Mouse (Mus musculus) kidney, postnatal 10 days (tissue): Measurements from ENCODE around the gene Atp6ap1.

Source experiments
- DNase-seq: peaks from one replicate; pipeline ENCODE4 v3.0.0; 2021; ENCODE audit warnings: mixed read lengths

Atp6ap1 gene

DNA sequence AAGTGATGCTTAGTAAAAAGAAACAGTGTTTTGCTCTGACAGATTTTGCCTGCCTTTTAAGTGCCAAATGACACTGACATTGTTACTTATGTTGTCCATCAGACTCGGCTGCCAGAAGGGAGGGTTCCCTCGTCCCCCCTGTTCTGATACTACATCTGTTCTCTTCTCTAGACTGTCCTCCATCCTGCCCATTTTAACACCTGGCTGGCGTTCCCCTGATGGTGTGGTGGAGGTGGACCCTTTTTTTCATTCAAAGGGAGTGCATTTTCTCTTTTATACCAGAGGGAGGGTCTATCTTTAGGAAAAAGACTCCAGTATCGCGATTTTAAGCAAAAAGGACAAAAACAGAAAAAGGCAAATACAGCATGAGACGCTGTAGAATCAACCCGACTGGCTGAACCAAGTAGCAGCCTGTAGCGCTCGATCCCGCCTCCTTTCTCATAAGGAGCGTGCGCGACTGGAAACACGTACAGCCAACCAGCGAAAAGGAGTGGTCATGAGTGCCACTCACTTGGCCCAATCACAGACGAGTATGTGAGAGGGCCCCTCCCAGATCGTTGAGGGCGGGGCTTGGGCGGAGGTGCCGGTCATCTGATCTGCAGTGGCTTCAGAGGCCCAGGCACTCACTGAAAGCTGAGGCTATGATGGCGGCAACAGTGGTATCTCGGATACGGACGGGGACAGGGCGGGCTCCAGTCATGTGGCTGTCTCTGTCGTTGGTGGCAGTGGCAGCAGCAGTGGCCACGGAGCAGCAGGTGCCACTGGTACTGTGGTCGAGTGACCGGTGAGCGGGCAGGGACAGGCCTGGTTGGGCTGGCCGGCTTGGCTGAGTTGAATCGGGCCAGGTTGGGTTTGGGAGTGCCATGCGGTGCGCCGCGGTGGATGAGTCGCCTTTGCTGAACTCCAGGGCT, at the start of gene Atp6ap1:
TSS of gene Atp6ap1 (plus strand) at position 560 of the 911 bp plus-strand sequence.
- peak; percentile 95 for DNase-seq

DNA sequence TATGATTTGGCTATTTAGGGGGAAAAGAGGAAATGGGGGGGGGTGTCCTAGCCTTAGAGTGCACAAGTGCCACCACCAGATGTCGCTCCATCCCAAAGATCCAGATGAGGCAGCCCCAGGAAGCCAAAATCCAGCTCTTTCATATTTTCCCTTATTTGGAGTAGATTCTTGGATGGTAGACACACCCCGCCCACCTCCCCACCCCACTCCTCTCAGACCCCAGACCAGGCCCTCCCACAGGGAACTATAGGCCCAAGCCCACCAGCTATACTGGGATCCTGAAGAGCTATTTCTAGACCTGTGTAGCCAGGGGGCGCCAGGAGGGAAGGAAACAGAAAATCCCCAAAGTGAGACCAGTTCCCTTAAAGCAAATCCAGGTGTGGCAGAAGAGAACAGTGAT, 48.2 kb upstream of the Atp6ap1 start:
- DNase-seq: peak; percentile 84

- DNase-seq: peak; percentile 85
These were observed 47.3 kb upstream of the Atp6ap1 start, which contains the start of gene Flna for GRCm38 (mm10) chrX:74249615-74250014. Gene Flna (minus strand): TSS chrX:74249820.

GRCm38 (mm10) chrX:74254153-74254887, 42.6 kb upstream of the Atp6ap1 start, which contains the start of gene Emd:
Gene Emd (plus strand): TSS chrX:74254687.
- peak; percentile 92 for DNase-seq

DNA sequence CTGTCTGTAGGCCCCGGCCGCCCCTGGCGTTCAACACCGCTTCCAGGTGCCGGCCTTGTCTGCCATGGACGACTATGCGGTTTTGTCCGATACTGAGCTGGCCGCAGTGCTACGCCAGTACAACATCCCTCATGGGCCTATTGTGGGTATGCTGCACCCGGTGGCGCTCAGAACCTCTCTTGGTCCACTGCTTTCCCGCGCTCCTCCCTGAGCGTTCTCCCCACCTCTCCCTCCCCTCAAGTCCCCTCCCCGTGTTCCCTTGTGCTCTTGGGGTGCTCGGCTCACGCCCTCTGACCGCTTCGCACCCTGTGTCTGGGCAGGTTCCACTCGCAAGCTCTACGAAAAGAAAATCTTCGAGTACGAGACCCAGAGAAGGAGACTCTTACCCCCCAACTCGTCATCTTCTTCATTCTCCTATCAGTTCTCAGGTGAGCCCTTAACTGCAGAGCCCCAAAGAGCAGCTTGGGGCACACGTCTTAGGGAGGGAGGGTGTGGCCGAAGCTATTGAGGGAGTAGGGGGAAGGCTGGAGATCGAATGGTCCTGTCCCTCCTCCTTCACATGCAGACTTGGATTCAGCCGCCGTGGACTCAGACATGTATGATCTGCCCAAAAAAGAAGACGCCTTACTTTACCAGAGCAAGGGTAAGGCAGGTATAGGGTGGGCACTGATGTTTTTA, 41.9 kb upstream of the Atp6ap1 start:
- DNase-seq: no peak

DNA sequence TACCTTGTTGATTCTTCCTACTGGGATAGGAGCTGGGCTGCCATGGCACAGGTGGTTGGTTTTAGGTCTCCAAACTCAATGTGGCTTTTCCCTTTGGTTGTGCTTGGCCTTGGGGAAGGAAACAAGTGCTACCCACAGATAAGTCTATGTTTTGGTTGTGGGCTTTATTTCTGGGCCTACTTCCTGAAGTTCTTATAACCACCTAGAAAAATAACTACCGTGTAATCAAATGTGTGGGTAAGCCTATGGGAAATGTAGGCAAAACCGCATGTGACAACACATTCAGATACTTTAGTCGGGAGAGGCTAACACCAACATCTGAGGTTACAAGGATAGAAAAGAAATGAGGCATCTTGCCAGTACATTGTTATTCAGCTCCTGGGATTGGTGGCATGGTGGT, 39.2 kb upstream of the Atp6ap1 start:
- no peak for DNase-seq

- no peak for DNase-seq
These were observed 27.2 kb upstream of the Atp6ap1 start for GRCm38 (mm10) chrX:74269736-74270061.

DNA sequence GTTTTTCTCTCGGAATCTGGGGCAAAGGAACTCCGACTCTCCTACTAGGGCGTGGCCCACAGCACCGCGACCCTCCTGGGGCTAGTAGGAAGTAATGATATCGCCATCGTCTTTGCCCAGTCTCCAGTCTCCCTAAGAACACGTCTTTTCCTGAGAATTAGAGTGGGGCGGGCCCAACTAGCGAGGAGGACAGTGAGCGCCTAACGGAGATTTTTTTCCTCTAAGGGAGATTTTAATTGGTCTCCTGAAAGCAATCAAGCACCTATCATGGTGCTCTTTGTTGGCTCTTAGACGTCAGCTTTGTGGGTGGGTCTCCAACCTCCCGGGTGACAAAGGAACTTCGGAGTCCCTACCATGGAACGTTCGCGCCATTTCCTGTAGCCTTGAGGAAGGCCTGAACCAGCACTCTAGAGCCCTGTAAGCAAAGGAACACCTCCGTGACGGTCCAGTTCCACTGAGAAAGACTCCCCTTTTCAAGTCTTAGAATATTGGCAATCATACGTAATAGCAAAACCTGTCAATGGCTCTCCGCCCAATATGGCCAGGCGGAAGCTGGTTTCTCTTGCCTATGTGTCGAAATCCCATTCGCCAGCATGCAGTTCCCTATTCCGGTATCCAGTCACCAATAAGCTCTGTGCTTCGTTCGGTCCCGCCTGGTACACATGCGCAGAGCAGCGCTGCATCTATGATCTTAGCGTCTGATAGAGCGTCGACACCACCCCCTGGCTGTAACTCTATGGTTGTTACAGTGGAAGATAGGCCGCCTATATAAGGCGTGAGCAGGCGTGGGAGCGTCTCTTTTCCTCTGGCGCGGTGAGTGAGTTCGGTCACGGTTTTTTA, 26.6 kb upstream of the Atp6ap1 start, which contains the start of gene Rpl10:
TSS of gene Rpl10 (plus strand) at position 751 of the 840 bp plus-strand sequence.
- peak; percentile 92 for DNase-seq

- DNase-seq: peak; percentile 51
These were observed 25.9 kb upstream of the Atp6ap1 start for GRCm38 (mm10) chrX:74270902-74271551.

- DNase-seq: no peak
These were observed 23.2 kb upstream of the Atp6ap1 start for GRCm38 (mm10) chrX:74273422-74274322.

GRCm38 (mm10) chrX:74277916-74278315, 19.0 kb upstream of the Atp6ap1 start:
- no peak for DNase-seq

- DNase-seq: no peak
These were observed 15.7 kb upstream of the Atp6ap1 start for GRCm38 (mm10) chrX:74281041-74281731.

DNA sequence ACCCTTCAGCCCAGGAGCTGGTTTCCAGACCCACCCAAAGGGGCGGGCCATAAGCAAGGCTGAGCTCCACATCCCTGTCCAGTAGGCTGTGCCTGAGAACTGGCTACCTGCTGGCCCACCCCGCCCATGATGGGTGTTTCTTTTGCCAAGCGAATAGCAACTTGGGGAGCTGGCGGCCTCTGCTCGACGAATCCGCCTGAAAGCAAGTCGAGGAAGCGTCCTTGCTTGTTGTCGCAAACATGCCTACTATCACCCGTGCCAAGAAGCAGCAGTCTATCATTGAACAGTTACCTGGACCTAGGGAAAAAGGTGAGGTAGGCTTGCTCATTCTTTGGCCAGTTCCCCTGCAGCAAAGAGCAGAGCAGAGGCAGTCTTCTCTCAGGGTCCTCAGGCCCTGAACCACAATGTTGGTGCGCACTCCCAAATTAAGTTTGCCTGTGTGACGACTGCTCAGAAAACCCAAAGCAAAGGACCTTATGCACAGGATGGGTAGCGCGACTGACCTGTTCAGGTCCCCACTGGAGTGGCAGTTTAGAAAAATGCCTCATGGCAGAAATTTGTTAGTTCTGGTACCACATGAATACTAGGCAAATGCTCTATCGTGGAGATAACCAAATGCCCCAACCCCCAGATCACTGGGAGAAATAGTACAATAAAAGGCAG, 15.0 kb upstream of the Atp6ap1 start, which contains the start of the genes Taz and Dnase1l1:
TSS of gene Taz (plus strand) at position 181 of the 663 bp plus-strand sequence.
TSS of gene Dnase1l1 (minus strand) at position 606 of the 663 bp plus-strand sequence.
- DNase-seq: peak; percentile 88

GRCm38 (mm10) chrX:74282395-74283091, 14.4 kb upstream of the Atp6ap1 start:
- DNase-seq: peak; percentile 91

DNA sequence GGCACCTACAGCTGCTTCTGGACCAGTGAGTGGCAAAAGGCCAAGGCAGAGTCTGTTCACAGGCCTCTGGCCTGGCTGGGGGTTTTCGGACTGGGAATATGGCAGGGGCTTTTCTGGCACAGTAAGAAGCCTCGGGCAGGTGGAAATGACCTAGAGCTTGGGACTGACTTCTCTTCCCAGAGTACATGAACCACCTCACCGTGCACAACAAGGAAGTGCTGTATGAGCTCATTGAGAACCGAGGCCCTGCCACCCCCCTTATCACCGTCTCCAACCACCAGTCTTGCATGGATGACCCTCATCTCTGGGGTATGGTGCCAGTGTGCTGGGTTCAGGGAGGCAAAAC, 13.8 kb upstream of the Atp6ap1 start:
- no peak for DNase-seq

DNA sequence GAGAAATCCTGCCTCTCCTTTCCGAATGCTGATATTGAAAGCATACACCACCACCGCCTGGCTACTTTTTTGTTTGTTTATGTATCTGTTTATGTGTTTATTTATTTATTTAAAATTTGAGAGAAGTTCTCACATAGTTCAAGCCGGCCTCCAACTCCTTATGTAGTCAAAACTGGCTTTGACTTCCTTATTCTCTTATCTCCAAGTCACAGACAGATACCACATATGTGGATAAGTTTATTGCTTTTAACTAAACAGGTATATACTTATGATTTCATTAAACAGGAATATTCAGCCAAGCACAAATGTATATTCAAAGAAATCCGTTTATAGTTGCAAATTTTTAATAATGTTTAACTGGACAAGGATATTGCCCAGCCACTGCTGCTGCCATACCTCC, 3.5 kb upstream of the Atp6ap1 start:
- DNase-seq: no peak

DNA sequence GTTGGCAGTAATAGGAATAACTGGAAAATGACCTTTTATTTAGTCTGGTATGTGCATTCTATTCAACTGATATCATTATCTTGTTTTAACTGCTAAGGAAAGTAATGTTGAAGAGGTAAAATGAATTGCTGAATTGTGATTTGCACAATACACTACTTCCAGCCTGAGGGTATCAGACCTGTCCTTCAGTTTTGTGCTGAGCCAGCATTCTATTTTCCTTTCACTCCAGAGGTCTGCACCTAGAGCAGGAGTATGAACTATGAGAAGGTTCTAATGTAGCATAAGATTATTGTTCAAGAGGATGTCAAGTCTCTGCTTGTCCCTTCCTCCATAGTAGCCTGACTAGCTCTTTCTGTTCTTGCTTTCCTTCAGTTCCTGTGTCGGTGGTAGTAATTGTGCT, 1.5 kb downstream of the Atp6ap1 start:
- no peak for DNase-seq

GRCm38 (mm10) chrX:74299721-74300120, 2.8 kb downstream of the Atp6ap1 start:
- no peak for DNase-seq
